Comparison of ENCODE assay signal across 8 mouse cellular contexts in genomic region chr6:72438862-72439354, GRCm38 (mm10). TPM values are rescaled to one million over a fixed set of nuclear protein-coding genes. Genes with fewer than 3 reads are reported as not detected.
DNase-seq lines count a peak whose midpoint lies in the region; ATAC-seq and TF ChIP-seq lines count a peak whose summit lies in the region.

No protein-coding gene starts in this region.

- H3K4me2 ChIP-seq in forebrain, embryonic 13.5 days = peak overlapping the region; percentile 74

- 0 out of 2 replicates have a peak, but pooled peaks cover under 1% of the 10 kb centered on the region for H3K27me3 ChIP-seq in E14TG2a.4 (ENCODE audit: insufficient read depth, low read length)
- H3K27me3 ChIP-seq in forebrain, embryonic 13.5 days = no peaks in the 10 kb centered on the region

- H3K9ac ChIP-seq in forebrain, embryonic 13.5 days = peak overlapping the region; percentile 100

- H3K9me3 ChIP-seq in E14TG2a.4 (ENCODE audit: low read length) = no peaks in the 10 kb centered on the region
- H3K9me3 ChIP-seq in forebrain, embryonic 13.5 days (replicated peaks) = no peaks in the 10 kb centered on the region

- H3K4me1 ChIP-seq in E14TG2a.4 (replicated peaks; ENCODE audit: low read depth, low read length) = peaks cover 45% of the 10 kb centered on the region
- peaks cover 44% of the 10 kb centered on the region for H3K4me1 ChIP-seq in forebrain, embryonic 13.5 days
- peaks cover 10% of the 10 kb centered on the region for H3K4me1 ChIP-seq in lung, adult 2 months (ENCODE audit: control insufficient read depth, insufficient read depth, low read length)

- TF ChIP-seq POLR2A in lung, adult 2 months (IDR thresholded peaks at IDR 0.05; ENCODE audit: borderline replicate concordance, extremely low read depth, low read depth, low read length) = no peak; the same call in 1 of the 2 replicates

- H3K27ac ChIP-seq in forebrain, embryonic 13.5 days = peak overlapping the region; percentile 96
- H3K27ac ChIP-seq in layer of hippocampus, adult 2 months = peak overlapping the region; percentile 100

- intact Hi-C loops in heart, postnatal 14 days (cut with DNase I) = loop anchor here (2.0 to 5.0 kb wide), 2 partner anchors 53 to 96 kb away; no protein-coding TSS in a partner anchor

- under 1% methylated on average over 57 of the region's 57 CpGs for WGBS in forebrain, embryonic 13.5 days
- under 1% methylated on average over 57 of the region's 57 CpGs for WGBS in lung, adult 2 months

- peak overlapping the region; percentile 97 for H3K4me3 ChIP-seq in E14TG2a.4 (replicated peaks; ENCODE audit: low read length)
- peak overlapping the region; percentile 95 for H3K4me3 ChIP-seq in forebrain, embryonic 13.5 days
- H3K4me3 ChIP-seq in layer of hippocampus, adult 2 months = peak overlapping the region; percentile 100
- peak overlapping the region; percentile 100 for H3K4me3 ChIP-seq in lung, adult 2 months (replicated peaks; ENCODE audit: extremely low read depth, low read depth, low read length)

- peaks cover 48% of the 10 kb centered on the region for H3K36me3 ChIP-seq in E14TG2a.4 (ENCODE audit: insufficient read depth, low read length)
- H3K36me3 ChIP-seq in forebrain, embryonic 13.5 days (ENCODE audit: poor library complexity, severe bottlenecking) = peaks cover 36% of the 10 kb centered on the region

- peak; percentile 21 for ATAC-seq in forebrain, embryonic 13.5 days
- peak; percentile 54 for ATAC-seq in neutrophil, adult 5-6 weeks (ENCODE audit: extremely low read depth, insufficient number of reproducible peaks, low FRiP score, poor library complexity, severe bottlenecking)

- no peak for TF ChIP-seq CTCF in E14TG2a.4 (conservative IDR thresholded peaks at IDR 0.05; ENCODE audit: low read length)
- no peak for TF ChIP-seq CTCF in layer of hippocampus, adult 2 months (conservative IDR thresholded peaks at IDR 0.05)
- TF ChIP-seq CTCF in lung, adult 2 months (IDR thresholded peaks at IDR 0.05; ENCODE audit: insufficient read depth, low read length) = no peak

- peak; percentile 75 for DNase-seq in c-Kit-positive CD71-positive TER-119-positive erythroid progenitor cells, embryonic 14.5 days (ENCODE audit: low spot score)
- DNase-seq in heart, postnatal 14 days = peak; percentile 92
- peak; percentile 90 to 92 for DNase-seq in layer of hippocampus, adult 2 months (ENCODE audit: low spot score in 2 of 2)
- DNase-seq in lung, adult 2 months = peak; percentile 89
- DNase-seq in thymus, adult 18-20 months = peak; percentile 81 to 85

RNA-seq across cellular contexts. Expression of gene Mat2a, which starts 0.5 kb away (rescaled TPM):
- 402 and 460 TPM in 2 replicates for polyA plus RNA-seq in forebrain, embryonic 13.5 days (2015; fragmentation: Nextera tagmentation; extraction: Ambion mirVana)
- total RNA-seq in heart, postnatal 14 days (2021) = 100 to 1,000 TPM; 186 to 202 TPM
- 100 to 1,000 TPM; 172 to 195 TPM for total RNA-seq in layer of hippocampus, adult 2 months (2021)
- polyA plus RNA-seq in lung, adult 2 months (2012; rRNA removed) = 90.3 and 94.6 TPM in 2 replicates
- total RNA-seq in neutrophil, adult 5-6 weeks (2017) = 159 and 167 TPM in 2 replicates

RNA-seq across cellular contexts. Expression of gene Ggcx, which starts 24.8 kb away (rescaled TPM):
- 12.7 and 13.8 TPM in 2 replicates for polyA plus RNA-seq in forebrain, embryonic 13.5 days (2015; fragmentation: Nextera tagmentation; extraction: Ambion mirVana)
- 10 to 100 TPM; 29.8 to 32.5 TPM for total RNA-seq in heart, postnatal 14 days (2021)
- 10 to 100 TPM; 24.2 to 30.3 TPM for total RNA-seq in layer of hippocampus, adult 2 months (2021)
- polyA plus RNA-seq in lung, adult 2 months (2012; rRNA removed) = 43.4 and 46.2 TPM in 2 replicates
- 10.5 and 10.9 TPM in 2 replicates for total RNA-seq in neutrophil, adult 5-6 weeks (2017)

RNA-seq across cellular contexts. Expression of gene Vamp8, which starts 48.4 kb away (rescaled TPM):
- polyA plus RNA-seq in forebrain, embryonic 13.5 days (2015; fragmentation: Nextera tagmentation; extraction: Ambion mirVana) = 16.8 and 21.3 TPM in 2 replicates
- total RNA-seq in heart, postnatal 14 days (2021) = 10 to 100 TPM; 71.0 to 75.5 TPM
- total RNA-seq in layer of hippocampus, adult 2 months (2021) = 10 to 100 TPM; 11.5 to 12.5 TPM
- polyA plus RNA-seq in lung, adult 2 months (2012; rRNA removed) = 291 and 435 TPM in 2 replicates
- 230 and 268 TPM in 2 replicates for total RNA-seq in neutrophil, adult 5-6 weeks (2017)

RNA-seq across cellular contexts. Expression of gene Vamp5, which starts 58.6 kb away (rescaled TPM):
- 7.0 and 10.1 TPM in 2 replicates for polyA plus RNA-seq in forebrain, embryonic 13.5 days (2015; fragmentation: Nextera tagmentation; extraction: Ambion mirVana)
- 10 to 100 TPM; 48.8 to 54.0 TPM for total RNA-seq in heart, postnatal 14 days (2021)
- 1 to 10 TPM; 3.9 to 4.6 TPM for total RNA-seq in layer of hippocampus, adult 2 months (2021)
- polyA plus RNA-seq in lung, adult 2 months (2012; rRNA removed) = 74.6 and 91.7 TPM in 2 replicates
- 15.8 and 16.2 TPM in 2 replicates for total RNA-seq in neutrophil, adult 5-6 weeks (2017)

Comparison
In these comparisons a context has a peak if more than half of its experiments do, and no peak if none do; other contexts are left out.
1. Peak in every context shown above with its lines: DNase-seq, ATAC-seq, H3K4me3 ChIP-seq and H3K27ac ChIP-seq.
2. RNA of gene Vamp8, which starts 48.4 kb away (total RNA-seq): 230 to 268 TPM in neutrophil, adult 5-6 weeks and 71.0 to 75.5 TPM in heart, postnatal 14 days; 11.5 to 12.5 TPM in layer of hippocampus, adult 2 months; every median in the first group is over 4 times any median in the second.